Mouse (Mus musculus): Measurements from ENCODE around the gene Arid5a.
A peak's percentile ranks its signal among the peaks of the same experiment; 100 is the strongest.

DNA sequence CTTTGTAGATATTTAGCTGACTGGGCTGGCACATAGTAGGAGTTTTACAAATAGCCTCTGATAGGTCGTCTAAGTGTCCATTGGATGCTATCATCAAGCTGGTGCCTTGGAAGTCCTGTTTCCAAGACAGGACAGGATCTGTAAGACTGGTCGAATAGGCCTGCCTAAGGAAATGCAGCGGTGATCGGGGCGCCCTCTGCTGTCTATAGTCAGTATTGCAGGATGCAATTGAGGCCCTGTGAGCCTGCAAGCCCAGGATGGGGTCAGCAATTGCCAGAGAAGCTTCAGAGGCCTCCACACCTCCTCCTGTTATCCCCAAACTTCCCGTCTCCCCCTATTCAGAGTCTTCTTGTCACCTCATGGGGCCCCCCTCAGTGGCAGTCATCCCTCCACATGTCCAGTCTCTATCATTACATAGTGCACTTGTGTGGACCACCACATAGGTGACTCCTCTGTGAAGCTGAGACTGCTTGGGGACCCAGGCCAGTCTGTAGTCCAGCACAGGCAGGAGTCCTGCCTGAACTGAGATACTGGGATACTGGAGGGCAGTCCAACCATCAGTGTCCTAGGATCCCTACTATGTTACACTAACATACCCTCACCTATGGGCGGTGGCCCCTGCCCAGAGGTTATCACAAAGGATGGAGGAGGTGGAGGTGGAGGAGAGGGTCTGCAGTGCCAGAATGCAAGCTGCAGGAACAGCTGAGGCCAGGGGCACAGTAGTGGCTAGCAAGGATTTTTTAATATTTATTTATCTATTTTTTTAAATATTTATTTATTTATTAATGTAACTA lies 30.1 kb upstream of the Arid5a start:
- TF ChIP-seq POLR2A (IDR thresholded peaks at IDR 0.05; ENCODE audit: low read depth, low read length) (no peak), CTCF (conservative IDR thresholded peaks at IDR 0.05; ENCODE audit: insufficient read depth, insufficient read length, low read depth, low read length) (peak; percentile 90)

All from kidney, adult 2 months (tissue).